Mouse (Mus musculus): ENCODE data around the gene Epo. TPM values are rescaled to one million over a fixed set of nuclear protein-coding genes. Genes with fewer than 3 reads are reported as not detected.

The Epo gene
- total RNA-seq (2022): not detected

DNA sequence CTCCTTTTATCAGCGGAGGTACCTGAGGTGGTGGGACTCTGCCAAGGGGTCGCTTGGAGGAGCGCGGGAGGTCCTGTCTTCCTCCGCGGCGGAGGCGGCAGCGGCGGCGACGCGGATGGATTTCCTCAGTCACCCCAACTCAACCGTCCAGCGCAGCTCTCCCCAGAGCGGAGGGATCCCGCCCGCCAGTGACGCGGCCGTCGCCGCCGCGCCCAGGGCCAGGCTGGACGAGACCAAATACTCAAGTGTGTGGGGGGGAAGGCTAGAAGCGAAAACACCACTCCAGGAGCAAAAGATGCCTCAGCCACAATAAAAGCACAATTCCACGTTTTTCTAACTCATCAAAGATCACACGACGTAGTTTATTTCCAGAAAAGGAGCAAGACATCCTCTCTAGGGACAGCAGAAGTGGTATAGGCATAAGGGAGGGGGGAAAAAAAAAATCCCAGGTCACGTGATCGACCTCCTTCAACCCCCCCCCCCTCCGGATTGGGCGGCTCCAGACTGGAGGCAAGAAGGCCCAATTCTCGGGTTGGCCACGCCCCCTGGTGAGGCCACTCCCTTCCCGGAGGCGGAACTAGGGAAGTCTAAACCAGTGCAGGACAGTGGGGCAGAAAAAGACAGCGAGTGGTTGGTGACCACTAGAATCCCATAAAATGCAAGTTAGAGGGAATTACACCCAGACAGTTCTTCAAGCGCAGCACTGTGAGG lies at the start of gene Epo, which contains the start of gene Gnb2:
Gene Epo, minus strand, starts transcription at position 126 of the 711 bp plus-strand sequence.
Gene Gnb2, minus strand, starts transcription at position 394 of the 711 bp plus-strand sequence.
- DNase-seq (ENCODE audit: low spot score in 2 of 2): peak; percentile 97

- DNase-seq (ENCODE audit: low spot score in 2 of 2): no peak
Measured at GRCm38 (mm10) chr5:137582702-137583101, 49.7 kb upstream of the Epo start.

DNA sequence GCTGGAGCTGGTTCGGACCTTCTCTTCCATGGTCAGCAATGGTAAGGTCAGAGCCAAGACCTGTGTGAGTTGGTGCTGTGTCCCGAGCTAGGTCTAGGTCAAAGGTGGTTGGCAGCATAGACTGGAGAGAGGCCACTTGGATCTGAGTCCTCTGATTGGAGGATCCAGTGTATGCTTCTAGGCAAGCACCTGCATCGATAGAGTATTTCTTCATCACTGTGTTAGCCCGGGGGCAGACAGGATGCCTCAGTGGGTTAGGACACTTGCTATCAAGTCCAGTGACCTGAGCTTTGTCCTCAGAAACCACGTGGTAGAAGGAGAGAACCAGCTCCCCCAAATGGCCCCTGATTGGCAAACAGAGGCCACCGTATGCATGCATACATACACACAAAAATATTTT lies 47.2 kb upstream of the Epo start:
- DNase-seq (ENCODE audit: low spot score in 2 of 2): no peak

DNA sequence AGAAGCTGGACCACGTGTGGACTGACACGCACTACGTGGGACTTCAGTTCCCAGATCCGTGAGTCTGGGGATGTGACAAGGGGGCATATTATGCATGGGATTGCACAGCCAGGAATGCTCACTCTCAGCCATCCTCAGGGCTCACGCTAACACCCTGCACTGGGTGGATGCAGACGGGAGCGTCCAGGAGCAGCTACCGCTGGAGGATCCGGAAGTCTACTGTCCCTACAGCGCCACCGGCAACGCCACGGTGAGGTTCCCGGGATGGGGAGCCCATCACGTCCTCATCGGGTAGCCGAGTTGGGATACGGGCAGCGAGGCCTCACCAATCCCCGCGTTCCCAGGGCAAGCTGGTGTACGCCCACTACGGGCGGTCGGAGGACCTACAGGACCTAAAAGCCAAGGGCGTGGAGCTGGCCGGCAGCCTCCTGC lies 41.4 kb upstream of the Epo start:
- peak; percentile 41 to 55 for DNase-seq (ENCODE audit: low spot score in 2 of 2)

GRCm38 (mm10) chr5:137570691-137571586 lies 37.9 kb upstream of the Epo start:
- no peak for DNase-seq (ENCODE audit: low spot score in 2 of 2)

- DNase-seq (ENCODE audit: low spot score in 2 of 2): no peak
Measured at GRCm38 (mm10) chr5:137570181-137570580, 37.1 kb upstream of the Epo start.

DNA sequence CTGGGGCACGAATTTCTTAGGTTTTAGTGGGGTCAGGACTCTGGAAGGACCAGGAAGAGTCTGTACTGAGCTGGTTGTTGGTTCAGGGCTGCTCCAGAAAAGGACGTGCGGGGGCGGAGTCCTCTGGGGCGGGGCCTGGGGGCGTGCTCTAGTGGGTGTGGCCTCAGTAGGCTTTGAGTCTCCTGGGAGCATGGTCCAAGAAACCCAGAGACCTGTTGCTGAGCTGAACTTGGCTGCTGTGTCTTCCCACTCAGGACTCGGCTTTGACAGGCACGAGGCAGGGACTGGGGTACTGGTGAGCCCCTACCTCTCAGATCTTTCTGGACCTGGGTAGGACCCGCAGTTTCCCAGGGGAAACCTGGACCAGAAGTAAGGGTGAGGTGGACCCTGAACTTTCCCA lies 36.6 kb upstream of the Epo start, which contains the start of gene Tfr2:
Gene Tfr2, plus strand, starts transcription at position 176 of the 400 bp plus-strand sequence.
- no peak for DNase-seq (ENCODE audit: low spot score in 2 of 2)

DNA sequence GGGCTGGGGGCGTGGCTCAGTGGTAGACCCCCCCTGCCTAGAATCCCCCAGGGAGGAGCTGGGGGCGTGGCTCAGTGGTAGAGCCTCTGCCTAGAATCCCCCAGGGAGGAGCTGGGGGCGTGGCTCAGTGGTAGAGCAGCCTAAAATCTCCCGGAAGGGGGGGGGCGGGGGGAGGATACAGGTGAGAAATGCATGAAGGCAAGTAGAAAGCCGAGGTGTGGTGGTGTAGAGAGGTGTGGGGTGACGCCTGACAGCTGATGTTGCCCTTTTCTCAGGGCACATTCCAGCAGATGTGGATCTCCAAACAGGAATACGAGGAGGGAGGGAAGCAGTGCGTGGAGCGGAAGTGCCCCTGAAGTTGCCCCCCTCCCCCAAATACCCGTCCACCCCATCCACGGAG lies 36.0 kb upstream of the Epo start:
- no peak for DNase-seq (ENCODE audit: low spot score in 2 of 2)

GRCm38 (mm10) chr5:137568223-137568798 lies 35.3 kb upstream of the Epo start:
- DNase-seq (ENCODE audit: low spot score in 2 of 2): no peak

- no peak for DNase-seq (ENCODE audit: low spot score in 2 of 2)
Measured at GRCm38 (mm10) chr5:137566416-137566815, 33.4 kb upstream of the Epo start.

DNA sequence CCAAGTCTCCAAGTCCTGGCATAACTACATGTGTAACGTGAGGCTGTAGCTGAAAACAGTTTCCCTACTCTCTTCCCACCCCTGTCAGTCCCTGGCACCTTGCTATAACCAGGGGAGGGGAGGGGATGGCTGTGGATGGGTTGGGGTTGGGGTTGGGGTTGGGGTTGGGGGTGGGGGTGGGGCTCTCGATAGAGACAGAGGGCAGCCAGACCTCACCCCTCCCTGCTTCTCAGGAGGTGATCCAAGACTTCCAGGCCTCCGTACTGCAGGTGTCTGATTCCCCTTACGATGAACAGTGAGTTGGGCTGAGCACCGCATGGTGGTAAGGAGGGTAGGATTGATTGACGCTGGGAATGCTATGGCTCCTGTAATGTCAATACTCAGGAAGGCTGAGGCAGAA lies 32.7 kb upstream of the Epo start:
- no peak for DNase-seq (ENCODE audit: low spot score in 2 of 2)

GRCm38 (mm10) chr5:137562965-137563364 lies 29.9 kb upstream of the Epo start:
- peak in 1 of 2 experiments; percentile 51 for DNase-seq (ENCODE audit: low spot score in 2 of 2)

DNA sequence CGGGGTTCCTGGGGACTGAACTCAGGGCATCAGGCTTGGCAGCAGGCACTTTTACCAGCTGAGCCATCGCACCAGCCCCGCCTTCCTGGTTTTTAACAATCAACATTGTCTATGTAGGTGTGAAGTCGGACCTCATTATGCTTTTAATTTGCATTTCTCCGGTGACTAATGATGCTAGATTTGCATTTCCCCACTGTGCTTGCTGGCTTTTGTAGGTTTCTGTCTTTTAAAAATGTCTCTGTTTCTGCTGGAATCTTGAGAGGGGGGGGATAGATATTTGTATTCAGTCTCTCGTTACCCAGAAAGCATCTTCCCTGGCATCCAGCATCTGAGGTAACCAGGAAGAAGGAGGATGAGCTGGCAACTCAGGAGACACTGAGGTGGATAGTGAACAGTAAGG lies 28.5 kb upstream of the Epo start:
- no peak for DNase-seq (ENCODE audit: low spot score in 2 of 2)

- DNase-seq (ENCODE audit: low spot score in 2 of 2): no peak
Measured at GRCm38 (mm10) chr5:137553898-137554297, 20.9 kb upstream of the Epo start.

DNA sequence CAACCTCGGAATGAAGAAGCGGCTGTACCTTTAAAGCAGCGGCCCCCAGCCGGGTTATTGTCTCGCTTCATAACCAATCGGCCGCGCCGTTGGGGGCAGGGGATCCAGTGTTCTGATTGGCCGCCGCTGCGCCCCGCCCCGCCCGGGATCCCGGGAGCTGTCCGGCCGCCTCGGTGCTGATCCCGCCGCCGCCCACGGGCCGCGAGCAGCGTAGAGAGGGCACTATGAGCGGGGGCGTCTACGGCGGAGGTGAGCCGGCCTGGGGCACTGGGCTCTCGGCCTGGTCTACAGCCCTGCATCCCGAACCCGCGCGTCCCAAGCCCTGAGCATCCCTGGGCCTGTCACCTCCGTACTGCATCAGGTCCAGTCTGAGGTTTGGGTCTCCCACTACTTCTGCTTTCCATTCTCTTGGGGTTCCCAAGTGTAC lies 20.4 kb upstream of the Epo start, which contains the start of gene Actl6b:
Gene Actl6b, plus strand, starts transcription at position 107 of the 427 bp plus-strand sequence.
- DNase-seq (ENCODE audit: low spot score in 2 of 2): peak; percentile 83

DNA sequence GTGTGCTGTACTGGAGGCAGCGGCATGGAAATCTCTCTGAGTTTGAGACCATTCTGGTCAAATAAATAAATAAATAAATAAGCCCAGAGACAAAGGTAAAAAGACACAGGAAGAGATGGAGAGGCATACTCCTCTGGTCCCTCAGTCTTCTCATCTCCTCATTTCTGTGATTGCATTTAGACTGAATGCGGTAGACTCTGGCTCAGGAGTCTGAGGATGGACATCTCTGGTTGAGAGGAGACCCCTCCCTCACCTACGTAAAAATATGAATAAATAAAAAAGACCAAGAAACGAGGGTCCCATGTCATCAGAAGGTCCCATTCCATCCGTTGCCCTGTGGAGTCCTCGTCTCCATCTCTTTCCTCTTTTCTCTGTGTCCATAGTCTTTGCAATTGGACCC lies 20.0 kb upstream of the Epo start:
- no peak for DNase-seq (ENCODE audit: low spot score in 2 of 2)

GRCm38 (mm10) chr5:137551119-137551518 lies 18.1 kb upstream of the Epo start:
- DNase-seq (ENCODE audit: low spot score in 2 of 2): no peak

DNA sequence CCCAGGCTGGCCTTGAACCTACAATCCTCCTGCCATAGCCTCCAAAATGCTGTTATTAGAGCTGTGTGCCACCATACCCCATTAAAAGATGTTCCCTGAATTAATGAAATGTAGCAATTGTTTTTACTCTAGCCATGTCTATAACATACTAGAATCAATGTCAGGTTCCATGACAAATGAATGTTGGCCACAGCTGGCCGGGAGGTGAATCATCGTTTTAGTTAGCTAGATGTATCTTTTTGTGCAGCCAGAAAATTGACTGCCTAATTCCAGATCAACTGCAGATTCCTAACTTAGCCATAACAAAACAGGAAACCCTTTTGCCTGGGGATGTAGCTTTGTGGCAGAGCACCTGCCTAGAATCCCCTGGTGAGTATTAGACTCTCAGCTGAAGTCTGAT lies 16.8 kb upstream of the Epo start:
- no peak for DNase-seq (ENCODE audit: low spot score in 2 of 2)

DNA sequence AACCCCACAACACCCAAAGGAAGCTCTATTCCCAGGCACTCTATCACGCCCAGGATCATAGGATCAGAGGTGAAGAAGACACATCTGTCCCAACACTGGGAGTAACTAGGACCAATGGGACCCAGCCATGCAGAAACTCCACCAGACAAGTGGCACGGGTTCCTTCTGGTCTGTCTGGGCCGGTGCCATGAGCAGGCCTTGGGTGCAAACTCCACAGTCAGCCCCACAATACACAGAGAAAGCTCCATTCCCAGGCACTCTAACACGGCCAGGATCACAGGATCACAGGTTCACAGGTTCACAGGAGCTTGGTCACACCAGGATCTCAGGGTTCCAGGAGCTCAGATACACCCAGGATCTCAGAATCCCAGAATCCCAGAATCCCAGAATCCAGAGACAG lies 12.6 kb upstream of the Epo start:
- DNase-seq (ENCODE audit: low spot score in 2 of 2): no peak

GRCm38 (mm10) chr5:137544926-137545325 lies 11.9 kb upstream of the Epo start:
- no peak for DNase-seq (ENCODE audit: low spot score in 2 of 2)

DNA sequence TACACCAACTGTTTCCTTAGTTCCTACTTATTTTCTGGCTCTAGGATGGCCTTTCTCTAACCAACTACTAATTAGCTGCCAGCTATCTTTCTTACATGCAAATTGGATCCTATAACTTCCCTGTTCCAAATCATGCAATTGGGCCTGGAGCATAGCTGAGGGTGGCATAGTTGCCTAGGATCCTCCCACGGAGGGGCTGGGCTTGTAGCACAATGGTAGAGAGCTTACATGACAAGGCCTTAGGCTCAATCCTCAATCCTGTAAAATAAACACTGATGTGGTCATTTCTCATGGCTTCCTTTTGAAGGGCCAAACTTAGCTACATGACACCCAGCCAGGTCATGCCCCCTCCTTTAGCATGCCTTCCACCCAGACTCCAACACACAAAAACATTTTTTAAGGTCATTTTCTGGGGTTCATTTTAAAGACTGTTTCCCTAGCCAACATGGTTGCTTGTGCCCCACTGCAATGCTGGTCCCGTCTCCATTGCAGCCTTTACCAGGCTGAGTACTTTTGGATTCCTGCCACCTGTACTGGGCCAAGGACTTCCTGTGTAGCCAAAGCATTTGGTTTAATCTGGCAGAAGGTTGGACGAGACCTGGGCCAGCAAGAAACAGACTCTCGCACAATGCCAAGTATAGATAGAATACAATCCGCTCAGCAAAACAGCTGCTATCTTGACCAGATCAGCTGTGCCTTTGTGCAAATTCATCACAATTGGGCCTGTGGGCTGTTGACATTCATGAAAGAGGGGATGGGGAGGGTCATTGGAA lies 8.9 kb upstream of the Epo start:
- no peak for DNase-seq (ENCODE audit: low spot score in 2 of 2)

All from layer of hippocampus, adult 8-10 months (tissue).